ENCODE assay signal across 8 mouse cellular contexts in genomic region chr17:35379369-35379728, GRCm38 (mm10). TPM values are rescaled to one million over a fixed set of nuclear protein-coding genes. Genes with fewer than 3 reads are reported as not detected.
A peak's percentile ranks its signal among the peaks of the same experiment; 100 is the strongest.
DNase-seq lines count a peak whose midpoint lies in the region; ATAC-seq lines count a peak whose summit lies in the region.

Gene H2-Q4 (plus strand): TSS chr17:35379617.

- peak within 1 kb of the TSS; percentile 96 for H3K4me2 ChIP-seq in forebrain, embryonic 12.5 days
- peak within 1 kb of the TSS; percentile 99 for H3K4me2 ChIP-seq in heart, embryonic 16.5 days (ENCODE audit: low read depth, low read length)
- peak within 1 kb of the TSS; percentile 75 for H3K4me2 ChIP-seq in liver, embryonic 13.5 days
- H3K4me2 ChIP-seq in stomach, embryonic 14.5 days (replicated peaks; ENCODE audit: low read depth, low read length), result peak within 1 kb of the TSS; percentile 96

- H3K27me3 ChIP-seq in forebrain, embryonic 12.5 days, result peaks cover 17% of the 10 kb centered on the region; the same call in 1 of the 2 replicates
- H3K27me3 ChIP-seq in heart, embryonic 16.5 days (ENCODE audit: control insufficient read depth, insufficient read depth, low read length), result no peaks in the 10 kb centered on the region
- H3K27me3 ChIP-seq in liver, embryonic 13.5 days, result peaks cover 30% of the 10 kb centered on the region
- no peaks in the 10 kb centered on the region for H3K27me3 ChIP-seq in stomach, embryonic 14.5 days (ENCODE audit: control insufficient read depth, insufficient read depth, low read length)

- peaks cover 14% of the 10 kb centered on the region for H3K4me1 ChIP-seq in forebrain, embryonic 12.5 days
- H3K4me1 ChIP-seq in heart, embryonic 16.5 days (ENCODE audit: control insufficient read depth, insufficient read depth, low read length), result no peaks in the 10 kb centered on the region
- peaks cover 4% of the 10 kb centered on the region; the same call in 1 of the 2 replicates for H3K4me1 ChIP-seq in liver, embryonic 13.5 days (replicated peaks)
- no peaks in the 10 kb centered on the region for H3K4me1 ChIP-seq in stomach, embryonic 14.5 days (ENCODE audit: control insufficient read depth, insufficient read depth, low read length)

- peak within 1 kb of the TSS; percentile 60 for H3K4me3 ChIP-seq in forebrain, embryonic 12.5 days (replicated peaks)
- peak within 1 kb of the TSS; percentile 71 for H3K4me3 ChIP-seq in heart, embryonic 16.5 days (ENCODE audit: low read length)
- H3K4me3 ChIP-seq in liver, embryonic 13.5 days (replicated peaks), result peak within 1 kb of the TSS; percentile 62
- peak within 1 kb of the TSS; percentile 61 for H3K4me3 ChIP-seq in stomach, embryonic 14.5 days (ENCODE audit: low read depth, low read length)

- WGBS in forebrain, embryonic 12.5 days, result under 1% methylated on average over 16 of the region's 16 CpGs
- whole genome bisulfite sequencing in heart, embryonic 16.5 days, result under 1% methylated on average over 16 of the region's 16 CpGs
- 2% methylated on average over 16 of the region's 16 CpGs for WGBS in liver, embryonic 13.5 days (ENCODE audit: insufficient replicate concordance)
- WGBS in stomach, embryonic 14.5 days, result 2% methylated on average over 16 of the region's 16 CpGs

- H3K27ac ChIP-seq in forebrain, embryonic 12.5 days, result no peak within 1 kb of the TSS
- no peak within 1 kb of the TSS for H3K27ac ChIP-seq in heart, embryonic 16.5 days (ENCODE audit: low read length)
- H3K27ac ChIP-seq in liver, embryonic 13.5 days, result no peak within 1 kb of the TSS; the same call in 1 of the 2 replicates
- no peak within 1 kb of the TSS for H3K27ac ChIP-seq in stomach, embryonic 14.5 days (ENCODE audit: low read length)

- 0 out of 2 replicates have a peak, but pooled peaks cover 5% of the 10 kb centered on the region for H3K9me3 ChIP-seq in forebrain, embryonic 12.5 days
- H3K9me3 ChIP-seq in heart, embryonic 16.5 days (replicated peaks; ENCODE audit: control insufficient read depth, low read length), result peaks cover 2% of the 10 kb centered on the region; the same call in 1 of the 2 replicates
- H3K9me3 ChIP-seq in liver, embryonic 13.5 days (replicated peaks), result no peaks in the 10 kb centered on the region
- H3K9me3 ChIP-seq in stomach, embryonic 14.5 days (ENCODE audit: control insufficient read depth, low read depth, low read length), result no peaks in the 10 kb centered on the region

- 0 out of 2 replicates have a peak, but pooled peaks have one; percentile 45 for ATAC-seq in cerebellum, adult (ENCODE audit: insufficient number of reproducible peaks, low FRiP score, low TSS enrichment)
- ATAC-seq in forebrain, embryonic 12.5 days (ENCODE audit: low FRiP score), result peak; percentile 80
- peak; percentile 96 for ATAC-seq in heart, embryonic 16.5 days (replicated peaks; ENCODE audit: extremely low read depth, insufficient read depth, low FRiP score)
- peak; percentile 80 for ATAC-seq in liver, embryonic 13.5 days (ENCODE audit: low read depth)
- ATAC-seq in stomach, embryonic 14.5 days (ENCODE audit: insufficient number of reproducible peaks, insufficient read depth, low FRiP score, low read depth), result peak; percentile 94

- peak; percentile 95 to 96 for DNase-seq in CD8-positive naive resting alpha-beta T cell, adult 2 months (ENCODE audit: low read depth in 2 of 2, low spot score in 2 of 2)
- DNase-seq in kidney, postnatal 25 days, result peak; percentile 96
- DNase-seq in liver, embryonic 13.5 days, result no peak
- DNase-seq in natural killer cell, adult 2 months (ENCODE audit: low spot score in 2 of 2), result peak; percentile 98

- H3K9ac ChIP-seq in forebrain, embryonic 12.5 days, result peak within 1 kb of the TSS; percentile 63
- peak within 1 kb of the TSS; percentile 81 for H3K9ac ChIP-seq in heart, embryonic 16.5 days (ENCODE audit: low read length)
- H3K9ac ChIP-seq in liver, embryonic 13.5 days, result peak within 1 kb of the TSS; percentile 61
- peak within 1 kb of the TSS; percentile 33 for H3K9ac ChIP-seq in stomach, embryonic 14.5 days (replicated peaks; ENCODE audit: low read depth, low read length)

- H3K36me3 ChIP-seq in forebrain, embryonic 12.5 days (replicated peaks), result no peaks in the 10 kb centered on the region
- no peaks in the 10 kb centered on the region for H3K36me3 ChIP-seq in heart, embryonic 16.5 days (ENCODE audit: control insufficient read depth, insufficient read depth)
- no peaks in the 10 kb centered on the region for H3K36me3 ChIP-seq in liver, embryonic 13.5 days
- no peaks in the 10 kb centered on the region for H3K36me3 ChIP-seq in stomach, embryonic 14.5 days (ENCODE audit: control insufficient read depth, insufficient read depth, low read length)

RNA-seq across cellular contexts. Expression of gene H2-Q4, which starts in this region (rescaled TPM):
- polyA plus RNA-seq in forebrain, embryonic 12.5 days (2016; fragmentation: Nextera tagmentation; extraction: Ambion mirVana), result 1.3 and 1.6 TPM in 2 replicates
- polyA plus RNA-seq in heart, embryonic 16.5 days (2015; fragmentation: Nextera tagmentation; extraction: Ambion mirVana), result 3.2 and 4.1 TPM in 2 replicates
- polyA plus RNA-seq in liver, embryonic 13.5 days (2015; fragmentation: Nextera tagmentation; extraction: Ambion mirVana), result 1.7 and 2.0 TPM in 2 replicates
- polyA plus RNA-seq in stomach, embryonic 14.5 days (2014; fragmentation: Nextera tagmentation; extraction: Ambion mirVana), result 2.1 and 3.3 TPM in 2 replicates

Comparison
In these comparisons a context has a peak if more than half of its experiments do, and no peak if none do; other contexts are left out.
1. ATAC-seq: peak in every context shown above with its lines; median percentile 96 in heart, embryonic 16.5 days; 94 in stomach, embryonic 14.5 days; 80 in forebrain, embryonic 12.5 days; 80 in liver, embryonic 13.5 days; 45 in cerebellum, adult.